Mouse (Mus musculus) erythroblast, embryonic 14.5 days (primary cell): ENCODE measurements around the gene Chd3.

ENCODE experiments used
- GATA1 ChIP-seq: IDR thresholded peaks from 2 replicates; pipeline ENCODE4 v1.6.1; 2012; ENCODE audit warnings: low read length, inconsistent platforms, mixed read lengths
- TAL1 ChIP-seq: IDR thresholded peaks from 3 replicates; pipeline ENCODE4 v1.6.1; 2012; ENCODE audit warnings: low read length, inconsistent platforms, mixed read lengths

DNA sequence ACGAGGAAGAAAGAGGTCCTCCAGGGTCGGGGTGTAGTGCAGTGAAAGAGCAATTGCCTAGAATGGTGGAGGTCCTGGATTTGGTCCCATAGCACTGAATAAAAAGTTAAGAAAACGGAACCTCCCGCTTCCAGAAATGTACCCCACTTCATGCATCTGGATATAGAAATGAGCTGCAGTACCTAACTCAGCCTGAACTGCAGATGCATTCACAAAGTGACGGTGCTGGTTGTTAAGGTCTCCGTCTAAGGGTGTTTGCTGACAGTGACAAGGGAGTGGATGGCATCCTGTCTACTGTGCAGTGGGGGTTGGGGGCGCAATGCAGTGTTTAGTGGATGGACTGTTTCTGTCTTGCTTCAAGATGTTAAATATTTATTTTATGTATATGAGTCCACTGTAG, 17.6 kb upstream of the Chd3 start:
- TF ChIP-seq TAL1 (no peak), GATA1 (no peak)
